Mouse (Mus musculus) stomach, postnatal 0 days (tissue): ENCODE measurements around the gene Gpd2. TPM values are rescaled to one million over a fixed set of nuclear protein-coding genes. Genes with fewer than 3 reads are reported as not detected.

ENCODE experiments used
- ATAC-seq: fragments of 200-750 bp; cut with Nextera tagmentation; 2 replicates; pipeline ENCODE4 v1.8.0; 2017; ENCODE audit not compliant: low FRiP score, low TSS enrichment
- DNase-seq: peaks from one replicate; pipeline ENCODE4 v3.0.0-alpha.2; 2016; ENCODE audit warnings: low spot score
- H3K27ac ChIP-seq: fragments of 300-500 bp; sonication (generic); replicated peaks from 2 replicates; pipeline ENCODE4 v1.5.1; 2014; ENCODE audit warnings: mild to moderate bottlenecking, control low read depth
- H3K27me3 ChIP-seq: fragments of 300-500 bp; sonication (generic); 2 replicates; pipeline ENCODE4 v1.6.1; 2014; ENCODE audit warnings: low read length; ENCODE audit not compliant: control insufficient read depth, insufficient read depth
- H3K36me3 ChIP-seq: fragments of 300-500 bp; sonication (generic); 2 replicates; pipeline ENCODE4 v1.6.1; 2014; ENCODE audit warnings: low read length, mixed read lengths; ENCODE audit not compliant: control insufficient read depth, insufficient read depth
- H3K4me1 ChIP-seq: fragments of 300-500 bp; sonication (generic); replicated peaks from 2 replicates; pipeline ENCODE4 v1.6.1; 2014; ENCODE audit warnings: antibody characterized with exemption; ENCODE audit not compliant: control insufficient read depth, insufficient read depth
- H3K4me2 ChIP-seq: fragments of 300-500 bp; sonication (generic); replicated peaks from 2 replicates; pipeline ENCODE4 v1.6.1; 2014; ENCODE audit warnings: low read depth, mild to moderate bottlenecking, control low read depth, moderate library complexity
- H3K4me3 ChIP-seq: fragments of 300-500 bp; sonication (generic); 2 replicates; pipeline ENCODE4 v1.5.1; 2014; ENCODE audit warnings: low read depth, low read length, control low read depth
- H3K9ac ChIP-seq: fragments of 300-500 bp; sonication (generic); 2 replicates; pipeline ENCODE4 v1.6.1; 2014; ENCODE audit warnings: mild to moderate bottlenecking, low read length, control low read depth, mixed read lengths
- H3K9me3 ChIP-seq: fragments of 300-500 bp; sonication (generic); 2 replicates; pipeline ENCODE4 v1.6.1; 2016; ENCODE audit warnings: low read length; ENCODE audit not compliant: control insufficient read depth
- CTCF ChIP-seq: IDR thresholded peaks from 2 replicates; pipeline ENCODE4 v1.5.1; 2016; ENCODE audit warnings: antibody characterized with exemption, low read depth, mild to moderate bottlenecking, moderate library complexity
- EP300 ChIP-seq: optimal IDR thresholded peaks from 2 replicates; pipeline ENCODE3; 2016; ENCODE audit warnings: antibody characterized with exemption
- WGBS: fragments of 180-500 bp; shearing (Covaris S2); extraction: QIAGEN DNeasy Blood & Tissue Kit; methylation state at CpG from one replicate; pipeline ENCODE4 v1.1.7; 2014; 5-methylcytosine and 5-hydroxymethylcytosine counted together
- polyA plus RNA-seq: library from polyadenylated mRNA; unstranded; fragments of >200 nt; fragmentation: Nextera tagmentation; extraction: Ambion mirVana; gene quantifications from 2 replicates; pipeline ENCODE4 v1.2.1, GENCODE M21; 2015

The Gpd2 gene
- polyA plus RNA-seq, 1 experiment from 2014 or later: 33.5 TPM

DNA sequence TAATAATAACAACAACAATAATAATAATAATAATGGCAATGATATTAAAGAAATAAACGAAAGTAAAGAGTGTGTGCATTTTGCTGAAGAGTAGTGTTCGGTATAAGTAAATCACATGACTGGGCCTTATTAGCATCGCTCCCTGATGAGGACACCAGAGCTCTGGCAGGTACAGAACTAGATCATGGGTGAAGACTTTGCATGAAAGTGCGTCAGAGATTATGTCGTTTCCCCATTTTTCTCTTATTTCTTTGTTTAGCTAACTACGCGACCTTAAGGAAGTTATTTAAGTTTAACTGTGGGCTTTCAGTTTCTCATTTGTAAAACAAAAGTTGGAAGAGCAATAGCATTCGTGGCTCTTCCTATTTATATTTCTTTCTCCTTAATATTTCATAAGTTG, 5.1 kb upstream of the Gpd2 start:
- no peaks in the 10 kb centered on the region for H3K9me3 ChIP-seq
- 87% methylated on average over 8 of the region's 8 CpGs for WGBS
- H3K4me1 ChIP-seq: no peaks in the 10 kb centered on the region; the same call in 1 of the 2 replicates
- no peak for DNase-seq
- H3K4me3 ChIP-seq: no peak overlapping the region
- no peaks in the 10 kb centered on the region for H3K36me3 ChIP-seq
- H3K4me2 ChIP-seq: no peak overlapping the region
- no peak overlapping the region for H3K9ac ChIP-seq
- TF ChIP-seq EP300 (no peak), CTCF (no peak)
- no peak overlapping the region for H3K27ac ChIP-seq
- ATAC-seq: no peak
- no peaks in the 10 kb centered on the region for H3K27me3 ChIP-seq

DNA sequence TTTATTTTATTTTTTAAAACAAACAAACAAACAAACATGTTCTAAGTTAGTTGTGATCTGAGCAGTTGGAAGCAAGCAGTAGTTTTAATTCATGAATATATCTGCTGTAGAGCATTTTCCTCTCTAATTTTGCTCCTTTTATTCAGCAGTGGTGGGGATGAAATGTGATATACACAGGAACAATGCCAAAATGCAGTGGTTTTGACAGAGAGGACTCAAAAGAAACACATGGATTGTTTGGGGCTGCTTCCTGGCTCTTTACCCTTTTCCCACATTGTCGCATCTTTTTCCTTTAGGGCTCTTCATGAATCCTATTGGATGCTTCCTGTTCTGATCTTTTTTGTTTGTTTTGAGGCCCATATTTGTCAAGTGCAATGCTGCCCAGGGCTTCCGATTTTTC, 1.2 kb upstream of the Gpd2 start:
- H3K9ac ChIP-seq: no peak overlapping the region
- no peaks in the 10 kb centered on the region; the same call in 1 of the 2 replicates for H3K4me1 ChIP-seq
- 74% methylated on average over 2 of the region's 2 CpGs for WGBS
- TF ChIP-seq EP300: no peak
- TF ChIP-seq CTCF: no peak
- ATAC-seq: no peak
- H3K36me3 ChIP-seq: no peaks in the 10 kb centered on the region
- no peaks in the 10 kb centered on the region for H3K9me3 ChIP-seq
- H3K27me3 ChIP-seq: no peaks in the 10 kb centered on the region
- no peak overlapping the region for H3K4me3 ChIP-seq
- DNase-seq: no peak
- no peak overlapping the region for H3K27ac ChIP-seq
- H3K4me2 ChIP-seq: no peak overlapping the region

DNA sequence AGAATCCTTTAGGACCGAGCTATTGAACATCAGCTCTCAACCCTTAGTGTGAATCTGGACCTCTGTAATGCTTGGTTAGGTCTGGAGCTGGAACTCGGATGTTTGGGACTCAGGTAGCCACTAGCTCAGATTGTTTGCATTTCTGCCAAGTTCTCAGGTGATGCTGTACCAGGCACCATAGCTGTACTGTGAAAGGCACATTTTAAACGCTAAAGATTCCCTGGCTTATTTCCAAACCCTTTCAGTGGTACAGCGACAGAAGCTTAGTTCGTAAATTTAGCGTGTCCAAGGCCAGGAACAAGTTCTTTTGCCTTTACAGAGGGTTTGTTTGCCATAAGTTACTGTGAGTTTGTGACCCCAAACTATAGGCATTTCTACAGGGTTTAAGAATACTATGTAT, 409 bp upstream of the Gpd2 start:
- Histone ChIP-seq H3K4me1 (no peaks in the 10 kb centered on the region; the same call in 1 of the 2 replicates), H3K9ac (peak overlapping the region; percentile 93; the same call in 1 of the 2 replicates), H3K27me3 (no peaks in the 10 kb centered on the region), H3K9me3 (no peaks in the 10 kb centered on the region), H3K4me3 (no peak overlapping the region; the same call in 1 of the 2 replicates), H3K27ac (peak overlapping the region; percentile 96), H3K4me2 (peak overlapping the region; percentile 97), H3K36me3 (no peaks in the 10 kb centered on the region)
- TF ChIP-seq EP300 (no peak), CTCF (no peak)
- DNase-seq (peak; percentile 33), ATAC-seq (peak; percentile 22; the same call in 1 of the 2 replicates)
- WGBS: 34% methylated on average over 6 of the region's 6 CpGs

DNA sequence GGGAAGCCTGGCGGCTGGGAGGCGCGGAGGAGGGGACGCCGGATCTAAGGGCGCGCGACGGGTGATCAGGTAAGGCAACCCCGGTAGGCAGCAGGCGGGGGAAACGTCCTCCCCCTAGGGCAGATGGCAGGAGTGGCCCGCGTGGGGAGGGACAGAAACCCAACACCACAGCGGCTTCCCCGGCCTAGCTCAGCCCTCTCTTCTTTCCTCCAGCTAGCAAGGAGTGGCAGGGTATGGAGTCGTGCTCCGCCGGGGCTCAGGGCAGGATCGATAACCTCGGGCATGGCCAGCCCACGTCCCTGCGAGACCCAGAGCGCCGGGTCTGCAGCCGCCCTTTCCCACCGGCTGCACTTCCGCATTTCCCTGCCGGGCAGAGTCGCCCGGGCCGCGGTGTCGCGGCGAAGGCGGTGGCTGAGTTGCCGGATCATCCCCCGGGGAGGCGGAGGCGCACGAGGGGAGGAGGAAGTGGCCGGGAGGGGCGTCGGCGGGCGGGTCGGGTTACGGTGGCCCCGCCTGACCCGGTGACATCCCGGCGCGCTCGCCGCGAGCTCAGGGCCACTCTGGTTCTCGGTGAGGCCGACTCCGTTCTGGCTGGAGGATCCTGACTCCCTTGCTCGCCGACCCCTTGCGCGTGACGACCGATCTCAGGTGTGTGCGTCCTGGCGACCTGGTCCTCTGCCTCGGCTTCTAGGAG, 632 bp downstream of the Gpd2 start:
- Histone ChIP-seq H3K27ac (peak overlapping the region; percentile 96), H3K4me2 (peak overlapping the region; percentile 97), H3K36me3 (no peaks in the 10 kb centered on the region), H3K4me1 (no peaks in the 10 kb centered on the region; the same call in 1 of the 2 replicates), H3K4me3 (peak overlapping the region; percentile 80), H3K9ac (peak overlapping the region; percentile 93), H3K27me3 (no peaks in the 10 kb centered on the region), H3K9me3 (no peaks in the 10 kb centered on the region)
- under 1% methylated on average over 62 of the region's 69 CpGs for WGBS
- TF ChIP-seq EP300: no peak
- ATAC-seq (peak; percentile 95), DNase-seq (peak; percentile 95)

DNA sequence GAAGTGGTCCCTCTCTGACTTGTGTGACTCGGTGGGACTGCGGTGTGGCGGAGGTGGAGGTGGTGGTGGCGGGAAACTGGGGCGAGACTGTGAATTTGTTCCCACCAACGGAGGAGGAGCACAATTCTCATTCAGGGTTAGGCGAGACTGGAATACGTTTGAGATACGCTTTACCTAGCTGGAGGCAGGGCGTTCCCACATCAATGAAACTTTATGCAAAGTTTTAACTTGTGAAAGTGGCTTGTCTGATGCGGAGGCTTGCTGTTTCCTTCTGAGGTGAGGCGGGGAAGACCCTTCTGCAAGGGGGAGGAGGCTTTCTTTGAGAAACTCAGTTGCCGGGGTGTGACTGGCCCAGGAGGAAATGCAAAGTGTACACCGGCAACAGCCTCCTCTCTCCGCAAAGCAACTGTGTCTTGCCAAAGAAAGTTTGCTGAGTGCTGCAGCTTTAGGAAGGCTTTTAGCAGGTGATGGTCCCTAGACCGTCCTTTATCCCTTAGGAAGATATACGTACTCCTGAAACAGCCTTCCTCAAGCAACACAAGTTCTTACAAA, 1.3 kb downstream of the Gpd2 start:
- DNase-seq (no peak), ATAC-seq (peak; percentile 30; the same call in 1 of the 2 replicates)
- peak overlapping the region; percentile 80 for H3K4me3 ChIP-seq
- no peaks in the 10 kb centered on the region for H3K27me3 ChIP-seq
- TF ChIP-seq EP300 (no peak), CTCF (no peak)
- H3K4me2 ChIP-seq: peak overlapping the region; percentile 97
- H3K27ac ChIP-seq: peak overlapping the region; percentile 96
- H3K9ac ChIP-seq: peak overlapping the region; percentile 93
- no peaks in the 10 kb centered on the region for H3K36me3 ChIP-seq
- 6% methylated on average over 17 of the region's 17 CpGs for whole genome bisulfite sequencing
- no peaks in the 10 kb centered on the region; the same call in 1 of the 2 replicates for H3K4me1 ChIP-seq
- no peaks in the 10 kb centered on the region for H3K9me3 ChIP-seq

DNA sequence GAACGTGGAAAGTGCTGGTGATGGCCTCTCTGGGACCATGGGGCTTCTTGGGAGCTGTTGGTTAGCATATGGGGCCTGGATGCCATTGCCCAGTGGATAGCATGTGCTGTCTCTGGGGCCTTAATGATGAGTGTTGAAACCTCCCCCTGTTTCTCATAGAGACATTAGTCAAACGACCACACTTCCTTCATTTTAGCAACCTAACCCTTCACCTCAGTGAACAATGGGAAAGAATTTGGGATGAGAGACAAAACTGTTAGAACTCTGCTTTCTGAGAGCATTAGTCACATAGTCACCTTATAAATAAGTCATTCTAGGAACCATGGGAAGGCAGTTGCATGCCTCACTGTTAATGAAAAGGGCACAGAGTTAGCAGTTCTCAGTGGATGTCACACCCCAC, 1.9 kb downstream of the Gpd2 start:
- DNase-seq (no peak), ATAC-seq (no peak)
- Histone ChIP-seq H3K4me3 (peak overlapping the region; percentile 80; the same call in 1 of the 2 replicates), H3K4me1 (no peaks in the 10 kb centered on the region; the same call in 1 of the 2 replicates), H3K9me3 (no peaks in the 10 kb centered on the region), H3K9ac (no peak overlapping the region), H3K27me3 (no peaks in the 10 kb centered on the region), H3K36me3 (no peaks in the 10 kb centered on the region), H3K27ac (no peak overlapping the region; the same call in 1 of the 2 replicates), H3K4me2 (peak overlapping the region; percentile 97)
- TF ChIP-seq CTCF (no peak), EP300 (no peak)
- WGBS: 44% methylated on average over 2 of the region's 2 CpGs
